Comparison of ENCODE assay signal across 22 mouse cellular contexts in genomic region chr14:103356066-103356465, GRCm38 (mm10).
"Had no signal": no experiment of that assay in that cellular context is flagged by ENCODE, and none has a peak within 500 bp of the region (broad histone marks: within the 10 kb centered on the region; RNA-seq: fewer than 3 reads in every experiment).

No protein-coding gene starts in this region.

- DNase-seq: liver, postnatal 0 days; lung, adult 2 months; lung, postnatal 14 days; lung, postnatal 36 days; right cerebral cortex, adult 18-20 months; right cerebral cortex, postnatal 25 days; right cerebral cortex, postnatal 4 days; spleen, adult 18-20 months; thymus, adult 18-20 months; thymus, postnatal 14 days; thymus, postnatal 36 days had no signal

- ATAC-seq: liver, postnatal 0 days; lung, postnatal 0 days; midbrain, embryonic 13.5 days; midbrain, embryonic 15.5 days had no signal

- H3K9me3 ChIP-seq: liver, embryonic 15.5 days; lung, embryonic 15.5 days; megakaryocyte, embryonic 14.5 days; midbrain, embryonic 13.5 days; midbrain, embryonic 15.5 days; neural tube, embryonic 13.5 days; neural tube, embryonic 15.5 days had no signal

- H3K4me1 ChIP-seq: lung, embryonic 15.5 days; midbrain, embryonic 15.5 days; neural tube, embryonic 15.5 days had no signal

- H3K9ac ChIP-seq: liver, embryonic 15.5 days; liver, postnatal 0 days; lung, embryonic 15.5 days; midbrain, embryonic 13.5 days; midbrain, embryonic 15.5 days; neural tube, embryonic 13.5 days; neural tube, embryonic 15.5 days had no signal

- H3K27ac ChIP-seq: liver, embryonic 15.5 days; lung, embryonic 15.5 days; macrophage; midbrain, embryonic 13.5 days; midbrain, embryonic 15.5 days; neural tube, embryonic 13.5 days; neural tube, embryonic 15.5 days had no signal

- H3K4me3 ChIP-seq: liver, embryonic 15.5 days; lung, embryonic 15.5 days; megakaryocyte, embryonic 14.5 days; midbrain, embryonic 13.5 days; midbrain, embryonic 15.5 days; myocyte; neural tube, embryonic 13.5 days; neural tube, embryonic 15.5 days had no signal

- H3K4me2 ChIP-seq: liver, embryonic 15.5 days; lung, embryonic 15.5 days; midbrain, embryonic 11.5 days; midbrain, embryonic 13.5 days; midbrain, embryonic 15.5 days; neural tube, embryonic 13.5 days; neural tube, embryonic 15.5 days had no signal

- H3K36me3 ChIP-seq: liver, embryonic 15.5 days; lung, embryonic 15.5 days; midbrain, embryonic 13.5 days; midbrain, embryonic 15.5 days; neural tube, embryonic 13.5 days; neural tube, embryonic 15.5 days had no signal

- H3K27me3 ChIP-seq: liver, embryonic 15.5 days; lung, embryonic 15.5 days; megakaryocyte, embryonic 14.5 days; midbrain, embryonic 13.5 days; midbrain, embryonic 15.5 days; neural tube, embryonic 13.5 days; neural tube, embryonic 15.5 days had no signal
